Mouse (Mus musculus) hindbrain, postnatal 0 days (tissue): Measurements from ENCODE around the gene Sumo1. TPM values are rescaled to one million over a fixed set of nuclear protein-coding genes. Genes with fewer than 3 reads are reported as not detected.
"Not testable (repeated sequence)": the region's sequence is repeated elsewhere in the genome, so short reads cannot be mapped to it uniquely, and the experiment has no call there.

Experiments used
- ATAC-seq: fragments of 200-750 bp; cut with Nextera tagmentation; 2 replicates; pipeline ENCODE4 v1.8.0; 2017; ENCODE audit warnings: mild to moderate bottlenecking, moderate TSS enrichment, moderate library complexity
- DNase-seq: peaks from one replicate; pipeline ENCODE4 v3.0.0-alpha.2; 2015; ENCODE audit warnings: low spot score
- H3K27ac ChIP-seq: fragments of 300-500 bp; sonication (generic); 2 replicates; pipeline ENCODE4 v1.5.1; 2014; ENCODE audit warnings: mild to moderate bottlenecking
- H3K27me3 ChIP-seq: fragments of 300-500 bp; sonication (generic); 2 replicates; pipeline ENCODE4 v1.6.1; 2014; ENCODE audit warnings: low read length, mixed read lengths; ENCODE audit not compliant: insufficient read depth
- H3K36me3 ChIP-seq: fragments of 300-500 bp; sonication (generic); 2 replicates; pipeline ENCODE4 v1.6.1; 2014; ENCODE audit warnings: low read length, mixed read lengths; ENCODE audit not compliant: insufficient read depth
- H3K4me1 ChIP-seq: fragments of 300-500 bp; sonication (generic); 2 replicates; pipeline ENCODE4 v1.6.1; 2014; ENCODE audit warnings: antibody characterized with exemption, low read length, mixed read lengths; ENCODE audit not compliant: insufficient read depth
- H3K4me2 ChIP-seq: fragments of 300-500 bp; sonication (generic); 2 replicates; pipeline ENCODE4 v1.6.1; 2014; ENCODE audit warnings: low read depth, mild to moderate bottlenecking, low read length, moderate library complexity, mixed read lengths
- H3K4me3 ChIP-seq: fragments of 300-500 bp; sonication (generic); 2 replicates; pipeline ENCODE4 v1.5.1; 2014; ENCODE audit warnings: low read length
- H3K9ac ChIP-seq: fragments of 300-500 bp; sonication (generic); replicated peaks from 2 replicates; pipeline ENCODE4 v1.6.1; 2014; ENCODE audit warnings: mild to moderate bottlenecking, low read length, moderate library complexity, mixed read lengths
- H3K9me3 ChIP-seq: fragments of 300-500 bp; sonication (generic); 2 replicates; pipeline ENCODE4 v1.6.1; 2016; ENCODE audit warnings: low read length, mixed read lengths
- CTCF ChIP-seq: IDR thresholded peaks from 2 replicates; pipeline ENCODE4 v1.5.1; 2016; ENCODE audit warnings: antibody characterized with exemption, control low read depth, low read depth
- WGBS: fragments of 180-500 bp; shearing (Covaris S2); extraction: QIAGEN DNeasy Blood & Tissue Kit; methylation state at CpG from one replicate; pipeline ENCODE4 v1.1.7; 2014; 5-methylcytosine and 5-hydroxymethylcytosine counted together
- polyA plus RNA-seq: library from polyadenylated mRNA; unstranded; fragments of >200 nt; fragmentation: Nextera tagmentation; extraction: Ambion mirVana; gene quantifications from 2 replicates; pipeline ENCODE4 v1.2.1, GENCODE M21; 2015
- total RNA-seq: library from RNA; depleted of rRNA; stranded (reverse); fragments of >200 nt; gene quantifications from 2 replicates; pipeline ENCODE4 v1.2.3, GENCODE M21; 2014

Sumo1 gene
- total and polyA plus RNA-seq, 2 experiments from 2014 or later: 70.2 to 311 TPM

DNA sequence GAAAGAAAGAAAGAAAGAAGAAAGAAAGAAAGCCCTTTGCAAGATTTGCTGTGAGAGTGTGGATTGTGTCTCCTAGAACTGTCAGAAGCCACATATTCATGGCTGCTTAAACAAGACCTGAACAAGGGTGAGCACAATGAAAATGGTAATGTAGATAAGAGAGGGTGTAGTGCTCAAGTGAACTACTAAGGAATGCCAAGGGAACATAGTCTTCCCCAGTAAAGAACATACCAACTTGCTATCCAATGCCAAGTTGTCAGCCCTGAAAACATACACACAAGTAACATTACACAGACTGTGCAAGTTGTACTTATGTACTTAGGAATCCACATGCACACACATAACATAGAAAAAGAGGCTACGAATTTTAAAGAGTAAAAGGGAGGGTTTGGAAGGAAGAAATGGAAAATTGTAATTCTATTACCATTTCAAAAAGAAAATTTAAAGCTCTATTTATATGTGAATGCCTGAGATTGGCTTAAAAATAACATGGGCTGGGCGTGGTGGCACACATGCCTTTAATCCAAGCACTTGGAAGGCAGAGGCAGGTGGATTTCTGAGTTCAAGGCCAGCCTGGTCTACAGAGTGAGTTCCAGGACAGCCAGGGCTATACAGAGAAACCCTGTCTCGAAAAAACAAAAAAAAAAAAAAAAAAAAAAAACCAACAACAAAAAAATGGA lies 7.0 kb downstream of the Sumo1 start:
- ATAC-seq: no peak

DNA sequence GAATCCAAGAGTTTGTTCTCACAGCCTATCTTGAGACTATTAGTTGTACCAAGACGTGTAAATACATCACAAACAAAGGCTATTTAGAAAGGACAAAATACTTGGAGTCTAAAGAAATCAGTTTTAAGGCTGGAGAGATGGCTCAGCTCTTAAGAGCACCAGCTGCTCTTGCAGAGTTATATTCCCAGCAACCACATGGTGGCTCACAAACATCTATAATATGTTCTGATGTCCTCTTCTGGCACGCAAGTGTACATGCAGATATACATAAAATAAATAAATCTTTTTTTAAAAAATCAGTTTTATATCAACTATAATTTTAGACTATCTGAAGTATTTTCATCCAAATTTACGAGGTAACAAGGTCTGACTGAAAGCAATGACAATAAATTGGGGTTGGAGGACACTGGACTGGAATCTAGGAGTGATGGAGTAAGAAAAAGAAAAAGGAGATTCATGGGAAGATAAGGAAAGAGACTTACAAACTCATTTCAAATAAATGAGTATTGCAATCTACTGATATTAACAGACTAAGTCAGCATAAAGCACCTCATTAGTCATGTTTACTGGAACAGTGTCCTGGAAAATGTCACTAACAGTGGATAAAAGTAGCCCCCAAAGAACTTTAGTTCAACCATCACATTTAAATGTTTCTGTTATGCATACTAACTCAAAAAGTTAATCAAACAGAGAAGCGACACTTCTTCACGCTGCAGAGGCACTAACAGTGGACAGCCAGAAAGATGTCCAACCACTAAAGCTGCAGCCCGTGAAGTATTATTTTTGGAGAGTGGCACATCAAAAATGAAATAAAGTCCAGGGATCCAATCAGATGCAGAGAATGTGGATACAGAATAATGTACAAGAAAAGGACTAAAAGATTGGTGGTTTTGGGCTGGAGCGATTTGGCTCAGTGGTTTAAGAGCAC lies 14.1 kb downstream of the Sumo1 start:
- peaks cover 3% of the 10 kb centered on the region; the same call in 1 of the 2 replicates for H3K36me3 ChIP-seq
- no peak overlapping the region for H3K9ac ChIP-seq
- no peaks in the 10 kb centered on the region for H3K27me3 ChIP-seq
- no peak overlapping the region for H3K27ac ChIP-seq
- no peak overlapping the region for H3K4me3 ChIP-seq
- DNase-seq (peak; percentile 23), ATAC-seq (no peak)
- H3K4me1 ChIP-seq: no peaks in the 10 kb centered on the region
- 88% methylated on average over 7 of the region's 7 CpGs for WGBS
- H3K4me2 ChIP-seq: no peak overlapping the region
- peak; percentile 35 for TF ChIP-seq CTCF
- H3K9me3 ChIP-seq: no peaks in the 10 kb centered on the region

More for the DNA sequence above, 7.0 kb downstream of the Sumo1 start:
- TF ChIP-seq CTCF: no peak
- Histone ChIP-seq H3K9me3 (no peaks in the 10 kb centered on the region), H3K4me2 (no peak overlapping the region), H3K27me3 (no peaks in the 10 kb centered on the region), H3K4me1 (no peaks in the 10 kb centered on the region), H3K9ac (no peak overlapping the region), H3K36me3 (no peaks in the 10 kb centered on the region), H3K27ac (no peak overlapping the region), H3K4me3 (no peak overlapping the region)
- DNase-seq: no peak
- WGBS: 93% methylated on average over 3 of the region's 3 CpGs

DNA sequence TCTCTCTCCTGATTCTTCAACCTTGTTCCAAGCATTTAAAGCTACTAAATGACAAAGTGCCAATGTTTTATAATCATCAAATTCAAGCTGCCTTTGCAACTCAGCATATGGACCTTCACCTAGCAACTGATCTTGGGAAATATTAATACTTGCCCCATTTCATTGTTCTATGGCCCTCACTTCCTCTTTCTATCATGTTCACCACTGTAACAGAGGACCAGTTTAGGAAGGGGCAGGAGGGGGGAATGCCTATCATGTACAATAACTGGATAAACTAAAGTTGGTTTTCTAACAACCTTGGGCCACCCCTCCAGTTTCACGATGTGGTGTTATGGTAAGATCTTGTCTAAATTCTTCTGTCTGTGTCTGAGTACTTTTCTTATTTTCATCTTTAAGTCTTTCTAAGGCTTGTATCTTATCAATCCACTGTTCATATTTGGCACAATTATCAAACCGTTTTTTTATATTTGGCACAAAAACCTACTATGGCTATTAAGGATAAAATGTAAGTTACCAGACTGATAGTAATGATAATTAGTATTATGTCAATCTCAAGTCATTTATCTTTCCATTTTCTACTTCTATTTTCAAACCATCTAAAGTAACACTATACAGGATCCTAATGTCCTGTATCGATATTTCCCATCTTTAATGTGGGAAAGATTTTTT lies 17.3 kb downstream of the Sumo1 start:
- Histone ChIP-seq H3K9me3 (no peaks in the 10 kb centered on the region), H3K27ac (no peak overlapping the region), H3K4me1 (no peaks in the 10 kb centered on the region), H3K4me2 (no peak overlapping the region), H3K4me3 (no peak overlapping the region), H3K27me3 (no peaks in the 10 kb centered on the region), H3K36me3 (peaks cover 7% of the 10 kb centered on the region; the same call in 1 of the 2 replicates), H3K9ac (no peak overlapping the region)
- ATAC-seq: no peak
- DNase-seq: no peak
- 97% methylated on average over 3 of the region's 3 CpGs for WGBS
- no peak for TF ChIP-seq CTCF

DNA sequence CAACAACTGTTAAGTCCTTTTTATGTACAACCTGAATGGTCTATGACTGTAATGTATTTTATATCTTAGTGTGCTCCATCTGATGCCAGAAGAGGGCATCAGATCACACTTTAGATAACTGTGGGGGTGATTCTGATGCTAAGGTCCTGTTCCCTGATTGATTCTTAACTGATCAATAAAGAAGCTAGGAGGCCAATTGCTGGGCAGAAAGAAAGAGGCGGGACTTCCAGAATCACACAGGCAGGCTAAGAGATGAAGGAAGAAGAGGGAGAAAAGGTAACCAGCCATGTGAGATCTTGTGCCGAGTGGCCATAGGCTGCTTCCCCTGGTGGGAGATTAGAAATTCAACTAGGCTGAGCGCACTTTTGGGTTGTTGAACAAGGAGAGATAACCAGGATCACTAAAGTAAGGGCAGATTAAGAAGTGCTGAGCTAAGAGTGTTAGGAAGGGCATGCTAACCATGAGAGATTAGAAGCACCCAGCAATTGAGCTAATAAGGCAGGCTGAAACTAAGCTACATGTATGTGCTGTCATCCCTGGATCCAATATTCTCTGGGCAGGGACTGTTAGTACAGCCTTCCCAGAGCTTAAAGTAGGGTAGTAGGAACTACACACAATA lies 19.3 kb downstream of the Sumo1 start:
- Histone ChIP-seq H3K4me3 (no peak overlapping the region), H3K27me3 (no peaks in the 10 kb centered on the region), H3K9me3 (no peaks in the 10 kb centered on the region), H3K27ac (no peak overlapping the region), H3K4me1 (no peaks in the 10 kb centered on the region), H3K9ac (no peak overlapping the region), H3K36me3 (peaks cover 7% of the 10 kb centered on the region; the same call in 1 of the 2 replicates), H3K4me2 (no peak overlapping the region)
- ATAC-seq (no peak), DNase-seq (no peak)
- no peak for TF ChIP-seq CTCF
- WGBS: 89% methylated on average over 3 of the region's 3 CpGs

DNA sequence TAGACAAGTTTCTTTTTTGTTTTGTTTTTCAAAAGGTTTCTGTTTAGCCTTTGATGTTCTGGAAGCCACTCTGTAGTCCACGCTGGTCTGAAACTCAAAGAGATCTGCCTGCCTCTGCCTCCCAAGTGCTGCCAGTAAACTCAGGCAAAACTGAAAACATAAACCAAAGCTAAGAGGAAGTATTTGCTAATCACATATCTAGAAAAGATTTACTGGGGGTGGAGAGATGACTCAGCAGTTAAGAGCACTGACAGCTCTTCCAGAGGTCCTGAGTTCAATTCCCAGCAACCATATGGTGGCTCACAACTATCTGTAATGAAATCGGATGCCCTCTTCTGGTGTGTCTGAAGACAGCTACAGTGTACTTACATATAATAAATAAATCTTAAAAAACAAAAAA lies 24.1 kb downstream of the Sumo1 start:
- not testable (repeated sequence) for H3K9me3 ChIP-seq, H3K27me3 ChIP-seq, H3K9ac ChIP-seq, H3K4me2 ChIP-seq, H3K4me1 ChIP-seq, H3K27ac ChIP-seq, ATAC-seq, H3K4me3 ChIP-seq, DNase-seq
- peaks cover 12% of the 10 kb centered on the region; the same call in 1 of the 2 replicates for H3K36me3 ChIP-seq
- WGBS: 96% methylated on average over 2 of the region's 2 CpGs

DNA sequence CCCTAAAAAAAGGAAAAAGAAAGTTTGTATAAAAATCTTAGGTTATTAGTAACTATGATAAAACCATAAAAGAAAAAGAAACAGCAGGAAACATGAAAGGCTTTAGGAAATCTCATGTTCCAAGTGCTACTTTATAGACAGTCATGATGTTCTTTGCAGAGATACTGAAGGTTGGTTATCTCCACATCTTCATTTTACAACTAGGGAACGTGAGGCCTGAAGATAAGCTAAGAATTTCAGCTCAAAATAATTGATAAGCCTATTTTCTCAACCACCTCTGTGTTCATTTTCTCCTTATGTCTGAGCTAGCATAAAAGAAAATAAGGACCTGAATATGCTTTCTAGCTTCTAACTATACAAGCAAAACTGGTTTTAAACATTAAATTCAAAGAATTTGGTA lies 28.1 kb downstream of the Sumo1 start:
- Histone ChIP-seq H3K36me3 (peaks cover 8% of the 10 kb centered on the region; the same call in 1 of the 2 replicates), H3K27me3 (no peaks in the 10 kb centered on the region), H3K9ac (no peak overlapping the region), H3K4me3 (no peak overlapping the region), H3K27ac (no peak overlapping the region), H3K9me3 (no peaks in the 10 kb centered on the region), H3K4me1 (no peaks in the 10 kb centered on the region), H3K4me2 (no peak overlapping the region)
- TF ChIP-seq CTCF: no peak
- whole genome bisulfite sequencing: 93% methylated on average over 1 of the region's 1 CpGs
- ATAC-seq: no peak
- DNase-seq: no peak
